Mouse (Mus musculus): ENCODE measurements around the gene Iqcn. TPM values are rescaled to one million over a fixed set of nuclear protein-coding genes. Genes with fewer than 3 reads are reported as not detected.

The Iqcn gene
- polyA plus RNA-seq, 1 experiment from 2014 or later, result 0.05 TPM

- Histone ChIP-seq H3K4me1 (peaks cover 53% of the 10 kb centered on the region), H3K36me3 (ENCODE audit: poor library complexity, severe bottlenecking) (0 out of 2 replicates have a peak, but pooled peaks cover under 1% of the 10 kb centered on the region), H3K9ac (peak overlapping the region; percentile 50), H3K9me3 (replicated peaks) (no peaks in the 10 kb centered on the region), H3K27me3 (no peaks in the 10 kb centered on the region), H3K4me3 (peak overlapping the region; percentile 26), H3K4me2 (peak overlapping the region; percentile 57), H3K27ac (peak overlapping the region; percentile 100)
- no peak for ATAC-seq
- 8% methylated on average over 31 of the region's 31 CpGs for WGBS
These were observed 7.0 kb upstream of the Iqcn start for GRCm38 (mm10) chr8:70696019-70696885.

DNA sequence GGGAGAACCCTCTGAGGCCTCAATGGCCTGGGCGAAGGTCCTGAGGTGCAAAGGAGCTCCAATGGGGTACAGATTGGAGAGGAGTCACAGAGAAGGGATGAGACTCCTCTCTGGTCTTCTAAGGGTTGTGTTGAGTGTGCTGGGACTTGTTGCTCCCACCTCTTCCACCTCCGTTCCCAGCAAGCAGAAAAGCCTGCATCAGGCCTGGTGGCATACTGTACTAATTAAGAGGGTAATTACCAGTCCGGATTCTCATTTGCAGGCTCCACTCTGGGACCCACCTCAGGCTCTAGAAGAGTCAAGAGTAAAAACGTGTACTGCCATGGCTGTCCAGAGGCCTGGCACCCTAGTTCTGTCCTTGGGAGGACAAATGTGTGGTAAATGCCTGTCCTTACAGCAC, 6.3 kb upstream of the Iqcn start:
- WGBS, result 26% methylated on average over 4 of the region's 4 CpGs
- H3K9ac ChIP-seq, result peak overlapping the region; percentile 50

GRCm38 (mm10) chr8:70697366-70698250, 5.6 kb upstream of the Iqcn start:
- peaks cover 7% of the 10 kb centered on the region; the same call in 1 of the 2 replicates for H3K36me3 ChIP-seq (ENCODE audit: poor library complexity, severe bottlenecking)
- ATAC-seq, result no peak
- H3K9ac ChIP-seq, result peak overlapping the region; percentile 61
- H3K4me3 ChIP-seq, result peak overlapping the region; percentile 94
- H3K4me2 ChIP-seq, result peak overlapping the region; percentile 75
- peaks cover 53% of the 10 kb centered on the region for H3K4me1 ChIP-seq
- 69% methylated on average over 12 of the region's 12 CpGs for WGBS
- no peaks in the 10 kb centered on the region for H3K27me3 ChIP-seq
- H3K27ac ChIP-seq, result peak overlapping the region; percentile 100
- no peaks in the 10 kb centered on the region for H3K9me3 ChIP-seq (replicated peaks)

More for the DNA sequence above, 6.3 kb upstream of the Iqcn start:
- peak overlapping the region; percentile 57 for H3K4me2 ChIP-seq
- no peak for ATAC-seq
- peak overlapping the region; percentile 100 for H3K27ac ChIP-seq
- H3K27me3 ChIP-seq, result no peaks in the 10 kb centered on the region
- peak overlapping the region; percentile 26 for H3K4me3 ChIP-seq
- 0 out of 2 replicates have a peak, but pooled peaks cover 2% of the 10 kb centered on the region for H3K36me3 ChIP-seq (ENCODE audit: poor library complexity, severe bottlenecking)
- H3K9me3 ChIP-seq (replicated peaks), result no peaks in the 10 kb centered on the region
- peaks cover 53% of the 10 kb centered on the region for H3K4me1 ChIP-seq

DNA sequence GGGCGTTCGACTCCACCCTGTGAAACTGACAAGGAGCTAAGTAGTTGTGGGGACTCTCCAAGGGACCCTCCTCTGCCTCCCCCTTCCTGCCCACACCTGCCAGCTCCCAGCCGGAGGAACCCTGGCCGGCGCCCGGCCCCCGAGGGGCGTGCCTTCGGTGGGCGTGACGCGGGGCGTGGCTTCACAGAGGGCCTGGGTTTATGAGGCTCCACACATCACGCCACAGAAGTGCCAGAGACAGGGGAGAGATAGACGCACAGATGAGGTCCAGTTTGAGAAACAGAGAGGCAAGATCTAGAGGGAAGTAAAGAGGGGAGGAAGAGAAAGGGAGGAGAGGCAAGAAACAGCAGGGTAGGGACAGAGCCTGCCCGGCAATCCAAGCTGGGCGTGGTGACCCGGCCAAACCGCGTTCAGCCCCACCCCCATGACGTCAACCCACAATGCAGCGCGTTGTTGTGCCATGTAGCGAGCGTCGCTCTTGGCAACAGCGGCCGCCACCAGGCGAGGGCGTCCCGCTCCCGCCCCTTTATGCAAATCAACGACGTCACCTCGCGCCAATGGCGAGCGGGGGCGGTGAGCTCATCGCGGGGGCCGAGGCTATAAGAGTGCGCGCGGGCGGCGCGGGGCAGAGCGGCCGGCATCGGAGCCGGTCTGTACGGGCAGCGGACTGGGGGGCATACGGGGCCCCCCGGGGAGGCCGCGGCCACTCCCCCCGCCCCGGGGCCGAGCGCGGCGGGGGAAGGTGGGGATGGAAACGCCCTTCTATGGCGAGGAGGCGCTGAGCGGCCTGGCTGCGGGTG, 4.7 kb upstream of the Iqcn start, which contains the start of gene Jund:
Gene Jund (plus strand): TSS at position 640 of the 800 bp plus-strand sequence.
- WGBS, result under 1% methylated on average over 53 of the region's 69 CpGs
- H3K27ac ChIP-seq, result peak within 1 kb of the TSS; percentile 100
- no peaks in the 10 kb centered on the region for H3K27me3 ChIP-seq
- H3K4me3 ChIP-seq, result peak within 1 kb of the TSS; percentile 94
- peaks cover 61% of the 10 kb centered on the region for H3K4me1 ChIP-seq
- H3K36me3 ChIP-seq (ENCODE audit: poor library complexity, severe bottlenecking), result peaks cover 16% of the 10 kb centered on the region
- H3K9me3 ChIP-seq (replicated peaks), result no peaks in the 10 kb centered on the region
- H3K4me2 ChIP-seq, result peak within 1 kb of the TSS; percentile 75
- peak; percentile 87 for ATAC-seq
- peak within 1 kb of the TSS; percentile 100 for H3K9ac ChIP-seq

GRCm38 (mm10) chr8:70699116-70699833, 4.0 kb upstream of the Iqcn start:
- Histone ChIP-seq H3K36me3 (ENCODE audit: poor library complexity, severe bottlenecking) (peaks cover 22% of the 10 kb centered on the region), H3K9ac (peak overlapping the region; percentile 100), H3K4me1 (peaks cover 61% of the 10 kb centered on the region), H3K27ac (peak overlapping the region; percentile 100), H3K4me3 (peak overlapping the region; percentile 94), H3K27me3 (no peaks in the 10 kb centered on the region), H3K9me3 (replicated peaks) (no peaks in the 10 kb centered on the region), H3K4me2 (peak overlapping the region; percentile 75)
- WGBS, result 0% methylated on average over 63 of the region's 89 CpGs
- ATAC-seq, result peak; percentile 0

GRCm38 (mm10) chr8:70699834-70700554, 3.3 kb upstream of the Iqcn start:
- peak overlapping the region; percentile 94 for H3K4me3 ChIP-seq
- H3K9ac ChIP-seq, result peak overlapping the region; percentile 100
- no peaks in the 10 kb centered on the region for H3K9me3 ChIP-seq (replicated peaks)
- H3K27ac ChIP-seq, result peak overlapping the region; percentile 100
- peak; percentile 17 for ATAC-seq
- H3K4me1 ChIP-seq, result peaks cover 60% of the 10 kb centered on the region
- under 1% methylated on average over 59 of the region's 59 CpGs for WGBS
- H3K27me3 ChIP-seq, result no peaks in the 10 kb centered on the region
- peak overlapping the region; percentile 75 for H3K4me2 ChIP-seq
- peaks cover 22% of the 10 kb centered on the region for H3K36me3 ChIP-seq (ENCODE audit: poor library complexity, severe bottlenecking)

DNA sequence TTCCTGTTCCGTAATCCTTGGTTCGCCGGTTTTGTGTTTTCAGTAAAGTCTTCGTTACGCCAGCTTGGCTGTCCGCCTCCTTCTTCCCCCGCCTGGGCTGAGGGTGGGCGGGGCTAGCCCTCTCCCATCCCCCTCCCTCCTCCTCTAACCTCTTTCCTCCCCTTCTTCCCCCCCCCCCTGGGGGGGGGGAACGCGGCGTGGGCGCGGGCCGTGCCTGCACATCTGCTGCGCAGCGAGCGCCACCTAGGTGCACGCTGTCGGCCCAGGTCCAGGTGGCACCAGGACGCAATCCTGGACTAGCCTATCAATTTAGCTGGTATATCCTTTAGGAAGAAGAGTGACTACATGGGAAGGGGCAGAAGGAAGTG, 2.7 kb upstream of the Iqcn start:
- Histone ChIP-seq H3K9ac (peak overlapping the region; percentile 100), H3K9me3 (replicated peaks) (no peaks in the 10 kb centered on the region), H3K4me2 (peak overlapping the region; percentile 75), H3K27me3 (no peaks in the 10 kb centered on the region), H3K27ac (peak overlapping the region; percentile 100), H3K36me3 (ENCODE audit: poor library complexity, severe bottlenecking) (peaks cover 22% of the 10 kb centered on the region), H3K4me3 (peak overlapping the region; percentile 94), H3K4me1 (peaks cover 55% of the 10 kb centered on the region)
- WGBS, result under 1% methylated on average over 20 of the region's 20 CpGs
- ATAC-seq, result peak; percentile 31

GRCm38 (mm10) chr8:70701048-70701981, 1.9 kb upstream of the Iqcn start:
- 59% methylated on average over 10 of the region's 10 CpGs for WGBS
- ATAC-seq, result no peak
- Histone ChIP-seq H3K27ac (peak overlapping the region; percentile 100), H3K4me1 (peaks cover 47% of the 10 kb centered on the region), H3K9me3 (replicated peaks) (no peaks in the 10 kb centered on the region), H3K4me3 (peak overlapping the region; percentile 94), H3K36me3 (ENCODE audit: poor library complexity, severe bottlenecking) (peaks cover 22% of the 10 kb centered on the region), H3K4me2 (peak overlapping the region; percentile 75), H3K9ac (peak overlapping the region; percentile 100), H3K27me3 (no peaks in the 10 kb centered on the region)

DNA sequence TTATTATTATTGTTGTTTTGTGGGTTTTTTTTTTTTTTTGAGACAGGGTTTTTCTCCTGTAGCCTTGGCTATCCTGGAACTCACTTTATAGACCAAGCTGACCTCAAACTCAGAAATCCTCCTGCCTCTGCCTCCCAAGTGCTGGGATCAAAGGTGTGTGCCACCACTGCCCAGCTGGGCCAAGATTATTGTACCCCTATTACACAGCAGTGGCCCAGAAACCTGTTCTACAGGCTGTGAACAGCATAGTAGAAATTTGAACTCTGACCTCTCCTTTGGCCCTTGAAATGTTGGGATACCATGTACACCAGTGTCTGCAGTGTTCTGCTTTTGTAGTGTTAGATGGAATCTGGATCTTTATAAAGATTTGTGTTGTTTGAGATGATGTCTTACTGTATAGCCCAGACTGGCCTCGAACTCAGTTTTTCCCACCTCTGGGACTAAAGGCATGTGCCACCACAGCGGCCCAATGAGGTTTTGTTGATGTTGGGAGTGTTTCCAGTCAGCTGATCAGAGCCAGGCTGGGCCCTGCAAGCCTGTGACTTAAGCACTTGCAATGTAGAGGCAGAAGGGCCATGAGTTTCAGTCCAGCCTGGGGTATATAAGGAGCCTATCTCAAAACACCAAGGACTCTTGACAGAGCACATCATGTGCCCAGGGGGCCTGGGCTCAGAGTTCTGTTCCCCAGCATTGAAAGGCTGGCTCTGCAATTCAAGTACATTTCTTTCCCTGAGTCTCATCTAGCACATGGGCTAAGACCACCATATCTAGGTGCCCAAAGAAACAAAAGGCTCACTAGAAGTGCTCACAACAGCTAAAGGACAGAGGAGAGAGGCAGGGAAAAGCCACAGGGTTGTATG, 1.0 kb upstream of the Iqcn start:
- ATAC-seq, result no peak
- H3K36me3 ChIP-seq (ENCODE audit: poor library complexity, severe bottlenecking), result peaks cover 22% of the 10 kb centered on the region
- no peaks in the 10 kb centered on the region for H3K9me3 ChIP-seq (replicated peaks)
- peaks cover 38% of the 10 kb centered on the region for H3K4me1 ChIP-seq
- peak overlapping the region; percentile 75 for H3K4me2 ChIP-seq
- H3K9ac ChIP-seq, result 0 out of 2 replicates have a peak overlapping the region, but pooled peaks have one; percentile 100
- no peak overlapping the region; the same call in 1 of the 2 replicates for H3K27ac ChIP-seq
- H3K27me3 ChIP-seq, result no peaks in the 10 kb centered on the region
- WGBS, result 91% methylated on average over 2 of the region's 2 CpGs
- H3K4me3 ChIP-seq, result peak overlapping the region; percentile 94

Measured in forebrain, embryonic 13.5 days (tissue).